Mouse (Mus musculus) kidney, adult 2 months (tissue): ENCODE data around the gene Hs3st5. TPM values are rescaled to one million over a fixed set of nuclear protein-coding genes. Genes with fewer than 3 reads are reported as not detected.
"Not testable (repeated sequence)": the region's sequence is repeated elsewhere in the genome, so short reads cannot be mapped to it uniquely, and the experiment has no call there.

Experiments
- DNase-seq: peaks from one replicate; pipeline ENCODE4 v3.0.0; 2021
- H3K27ac ChIP-seq: fragments of 200-500 bp; 2 replicates; pipeline ENCODE4 v1.5.1; 2012; ENCODE audit warnings: low read depth, low read length, control low read depth, inconsistent platforms; ENCODE audit not compliant: insufficient read depth
- H3K27me3 ChIP-seq: fragments of 200-500 bp; replicated peaks from 2 replicates; pipeline ENCODE4 v1.6.1; 2012; ENCODE audit warnings: mild to moderate bottlenecking, moderate library complexity, low read length, inconsistent platforms; ENCODE audit not compliant: control insufficient read depth, insufficient read depth
- H3K36me3 ChIP-seq: fragments of 200-500 bp; 2 replicates; pipeline ENCODE4 v1.6.1; 2012; ENCODE audit warnings: mild to moderate bottlenecking, moderate library complexity, low read length, inconsistent platforms; ENCODE audit not compliant: control insufficient read depth, insufficient read depth
- H3K4me1 ChIP-seq: fragments of 200-500 bp; 2 replicates; pipeline ENCODE4 v1.6.1; 2011; ENCODE audit warnings: low read length; ENCODE audit not compliant: control insufficient read depth, insufficient read depth
- H3K4me3 ChIP-seq: fragments of 200-500 bp; 2 replicates; pipeline ENCODE4 v1.5.1; 2011; ENCODE audit warnings: mild to moderate bottlenecking, low read depth, low read length, control low read depth; ENCODE audit not compliant: insufficient read depth
- CTCF ChIP-seq: fragments of 200-500 bp; conservative IDR thresholded peaks from 2 replicates; pipeline ENCODE4 v1.5.1; 2011; ENCODE audit warnings: low read depth, mild to moderate bottlenecking, control low read depth, low read length, moderate library complexity, mixed read lengths; ENCODE audit not compliant: insufficient read depth, insufficient read length
- POLR2A ChIP-seq: fragments of 200-500 bp; IDR thresholded peaks from one replicate; pipeline ENCODE4 v1.6.1; 2011; ENCODE audit warnings: low read depth, low read length, control low read depth
- WGBS: fragments of 180-500 bp; shearing (Covaris S2); methylation state at CpG from one replicate; pipeline ENCODE4 v1.1.7; 2018; 5-methylcytosine and 5-hydroxymethylcytosine counted together
- polyA plus RNA-seq: library from polyadenylated mRNA; depleted of rRNA; stranded (reverse); fragments of >200 nt; gene quantifications from 2 replicates; pipeline ENCODE4 v1.2.3, GENCODE M21; 2012

Gene Hs3st5
- polyA plus RNA-seq, 1 experiment = 0.11 TPM

GRCm38 (mm10) chr10:36523881-36524280, 17.3 kb downstream of the Hs3st5 start:
- no peak for DNase-seq
- Histone ChIP-seq H3K36me3 (no peaks in the 10 kb centered on the region), H3K27ac (no peak overlapping the region), H3K4me3 (no peak overlapping the region), H3K4me1 (no peaks in the 10 kb centered on the region), H3K27me3 (no peaks in the 10 kb centered on the region)
- no peak for TF ChIP-seq CTCF
- TF ChIP-seq POLR2A = no peak

- no peaks in the 10 kb centered on the region for H3K36me3 ChIP-seq
- no peak for TF ChIP-seq CTCF
- no peak for TF ChIP-seq POLR2A
- DNase-seq = no peak
- no peak overlapping the region for H3K27ac ChIP-seq
- WGBS = 40% methylated on average over 4 of the region's 4 CpGs
- H3K4me1 ChIP-seq = no peaks in the 10 kb centered on the region
- no peaks in the 10 kb centered on the region for H3K27me3 ChIP-seq
- no peak overlapping the region for H3K4me3 ChIP-seq
These were observed 27.2 kb downstream of the Hs3st5 start for GRCm38 (mm10) chr10:36533633-36534335.

- Histone ChIP-seq H3K36me3 (no peaks in the 10 kb centered on the region), H3K4me3 (no peak overlapping the region), H3K4me1 (no peaks in the 10 kb centered on the region), H3K27ac (no peak overlapping the region), H3K27me3 (no peaks in the 10 kb centered on the region)
- TF ChIP-seq CTCF (no peak), POLR2A (no peak)
- 12% methylated on average over 2 of the region's 2 CpGs for WGBS
- DNase-seq = peak; percentile 4
These were observed 40.0 kb downstream of the Hs3st5 start for GRCm38 (mm10) chr10:36546622-36547021.

GRCm38 (mm10) chr10:36547713-36548112, 41.1 kb downstream of the Hs3st5 start:
- not testable (repeated sequence) for H3K27ac ChIP-seq, H3K4me3 ChIP-seq, H3K27me3 ChIP-seq, H3K4me1 ChIP-seq, DNase-seq, H3K36me3 ChIP-seq
- 89% methylated on average over 1 of the region's 1 CpGs for WGBS

- no peak overlapping the region for H3K4me3 ChIP-seq
- H3K36me3 ChIP-seq = no peaks in the 10 kb centered on the region
- H3K4me1 ChIP-seq = no peaks in the 10 kb centered on the region
- H3K27ac ChIP-seq = no peak overlapping the region
- DNase-seq = no peak
- WGBS = 70% methylated on average over 4 of the region's 4 CpGs
- H3K27me3 ChIP-seq = no peaks in the 10 kb centered on the region
- no peak for TF ChIP-seq CTCF
- TF ChIP-seq POLR2A = no peak
These were observed 47.4 kb downstream of the Hs3st5 start for GRCm38 (mm10) chr10:36554057-36554456.

- no peaks in the 10 kb centered on the region for H3K36me3 ChIP-seq
- no peak for TF ChIP-seq POLR2A
- TF ChIP-seq CTCF = no peak
- no peaks in the 10 kb centered on the region for H3K4me1 ChIP-seq
- H3K27me3 ChIP-seq = no peaks in the 10 kb centered on the region
- 52% methylated on average over 6 of the region's 6 CpGs for WGBS
- no peak for DNase-seq
- no peak overlapping the region for H3K4me3 ChIP-seq
- H3K27ac ChIP-seq = no peak overlapping the region
These were observed 48.6 kb downstream of the Hs3st5 start for GRCm38 (mm10) chr10:36554941-36555888.

- Histone ChIP-seq H3K27ac (no peak overlapping the region), H3K4me3 (no peak overlapping the region), H3K27me3 (no peaks in the 10 kb centered on the region), H3K36me3 (no peaks in the 10 kb centered on the region), H3K4me1 (no peaks in the 10 kb centered on the region)
- DNase-seq = no peak
- TF ChIP-seq CTCF = no peak
- TF ChIP-seq POLR2A = no peak
- WGBS = 89% methylated on average over 2 of the region's 2 CpGs
These were observed 49.5 kb downstream of the Hs3st5 start for GRCm38 (mm10) chr10:36556128-36556527.
